Mouse (Mus musculus) thymus, adult 2 months (tissue): ENCODE results near the gene Ush2a.

Experiments
- CTCF ChIP-seq: fragments of 200-500 bp; IDR thresholded peaks from 2 replicates; pipeline ENCODE4 v1.5.1; 2012; ENCODE audit warnings: mild to moderate bottlenecking, control low read depth, low read length, moderate library complexity, borderline replicate concordance; ENCODE audit not compliant: control insufficient read depth, poor library complexity, insufficient read depth; ENCODE audit errors: extremely low read depth
- POLR2A ChIP-seq: fragments of 200-500 bp; IDR thresholded peaks from 2 replicates; pipeline ENCODE4 v1.6.1; 2012; ENCODE audit warnings: mild to moderate bottlenecking, low read length, control low read depth, moderate library complexity; ENCODE audit not compliant: control insufficient read depth, poor library complexity, insufficient read depth; ENCODE audit errors: extremely low read depth

DNA sequence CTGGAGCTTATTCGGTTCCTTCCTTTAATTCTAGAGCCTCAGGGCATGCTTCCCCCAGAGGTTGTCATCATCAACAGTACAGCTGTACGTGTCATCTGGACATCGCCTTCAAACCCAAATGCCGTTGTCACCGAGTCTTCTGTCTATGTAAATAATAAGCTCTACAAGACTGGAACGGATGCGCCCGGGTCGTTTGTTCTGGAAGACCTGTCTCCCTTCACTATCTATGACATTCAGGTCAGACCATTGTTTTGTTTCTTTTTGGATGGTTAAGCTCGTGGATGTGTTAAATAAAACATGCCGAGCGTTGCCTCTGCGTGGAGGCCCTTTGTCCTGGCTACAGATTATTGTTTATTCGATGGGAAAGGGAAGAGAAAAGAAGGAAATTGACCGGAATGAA is 493.2 kb downstream of the Ush2a start:
- TF ChIP-seq CTCF (no peak), POLR2A (no peak)
